Mouse (Mus musculus) stomach, postnatal 0 days (tissue): ENCODE measurements around the gene Cpvl. TPM values are rescaled to one million over a fixed set of nuclear protein-coding genes. Genes with fewer than 3 reads are reported as not detected.

Source experiments
- ATAC-seq: fragments of 200-750 bp; cut with Nextera tagmentation; 2 replicates; pipeline ENCODE4 v1.8.0; 2017; ENCODE audit not compliant: low FRiP score, low TSS enrichment
- DNase-seq: peaks from one replicate; pipeline ENCODE4 v3.0.0-alpha.2; 2016; ENCODE audit warnings: low spot score
- H3K27ac ChIP-seq: fragments of 300-500 bp; sonication (generic); replicated peaks from 2 replicates; pipeline ENCODE4 v1.5.1; 2014; ENCODE audit warnings: mild to moderate bottlenecking, control low read depth
- H3K27me3 ChIP-seq: fragments of 300-500 bp; sonication (generic); 2 replicates; pipeline ENCODE4 v1.6.1; 2014; ENCODE audit warnings: low read length; ENCODE audit not compliant: control insufficient read depth, insufficient read depth
- H3K36me3 ChIP-seq: fragments of 300-500 bp; sonication (generic); 2 replicates; pipeline ENCODE4 v1.6.1; 2014; ENCODE audit warnings: low read length, mixed read lengths; ENCODE audit not compliant: control insufficient read depth, insufficient read depth
- H3K4me1 ChIP-seq: fragments of 300-500 bp; sonication (generic); replicated peaks from 2 replicates; pipeline ENCODE4 v1.6.1; 2014; ENCODE audit warnings: antibody characterized with exemption; ENCODE audit not compliant: control insufficient read depth, insufficient read depth
- H3K4me2 ChIP-seq: fragments of 300-500 bp; sonication (generic); replicated peaks from 2 replicates; pipeline ENCODE4 v1.6.1; 2014; ENCODE audit warnings: low read depth, mild to moderate bottlenecking, control low read depth, moderate library complexity
- H3K4me3 ChIP-seq: fragments of 300-500 bp; sonication (generic); 2 replicates; pipeline ENCODE4 v1.5.1; 2014; ENCODE audit warnings: low read depth, low read length, control low read depth
- H3K9ac ChIP-seq: fragments of 300-500 bp; sonication (generic); 2 replicates; pipeline ENCODE4 v1.6.1; 2014; ENCODE audit warnings: mild to moderate bottlenecking, low read length, control low read depth, mixed read lengths
- H3K9me3 ChIP-seq: fragments of 300-500 bp; sonication (generic); 2 replicates; pipeline ENCODE4 v1.6.1; 2016; ENCODE audit warnings: low read length; ENCODE audit not compliant: control insufficient read depth
- CTCF ChIP-seq: IDR thresholded peaks from 2 replicates; pipeline ENCODE4 v1.5.1; 2016; ENCODE audit warnings: antibody characterized with exemption, low read depth, mild to moderate bottlenecking, moderate library complexity
- EP300 ChIP-seq: optimal IDR thresholded peaks from 2 replicates; pipeline ENCODE3; 2016; ENCODE audit warnings: antibody characterized with exemption
- WGBS: fragments of 180-500 bp; shearing (Covaris S2); extraction: QIAGEN DNeasy Blood & Tissue Kit; methylation state at CpG from one replicate; pipeline ENCODE4 v1.1.7; 2014; 5-methylcytosine and 5-hydroxymethylcytosine counted together
- polyA plus RNA-seq: library from polyadenylated mRNA; unstranded; fragments of >200 nt; fragmentation: Nextera tagmentation; extraction: Ambion mirVana; gene quantifications from 2 replicates; pipeline ENCODE4 v1.2.1, GENCODE M21; 2015

The Cpvl gene
- polyA plus RNA-seq, 1 experiment from 2014 or later, result 0.06 TPM

GRCm38 (mm10) chr6:53992386-53992785, 13.9 kb upstream of the Cpvl start:
- 57% methylated on average over 3 of the region's 3 CpGs for WGBS
- Histone ChIP-seq H3K4me3 (no peak overlapping the region), H3K4me1 (no peaks in the 10 kb centered on the region), H3K27ac (no peak overlapping the region), H3K27me3 (no peaks in the 10 kb centered on the region), H3K9ac (no peak overlapping the region), H3K9me3 (no peaks in the 10 kb centered on the region), H3K36me3 (no peaks in the 10 kb centered on the region), H3K4me2 (no peak overlapping the region)
- TF ChIP-seq EP300 (no peak), CTCF (no peak)
- ATAC-seq (no peak), DNase-seq (no peak)

- H3K27me3 ChIP-seq, result no peaks in the 10 kb centered on the region
- TF ChIP-seq EP300, result no peak
- no peak for TF ChIP-seq CTCF
- no peaks in the 10 kb centered on the region for H3K4me1 ChIP-seq
- DNase-seq (no peak), ATAC-seq (no peak)
- no peak overlapping the region for H3K9ac ChIP-seq
- no peaks in the 10 kb centered on the region for H3K36me3 ChIP-seq
- H3K9me3 ChIP-seq, result no peaks in the 10 kb centered on the region
- no peak overlapping the region for H3K27ac ChIP-seq
- H3K4me2 ChIP-seq, result no peak overlapping the region
- WGBS, result 82% methylated on average over 3 of the region's 3 CpGs
- H3K4me3 ChIP-seq, result no peak overlapping the region
Measured at GRCm38 (mm10) chr6:53987235-53987634, 8.8 kb upstream of the Cpvl start.

- WGBS, result 68% methylated on average over 14 of the region's 14 CpGs
- Histone ChIP-seq H3K4me1 (no peaks in the 10 kb centered on the region), H3K4me2 (no peak overlapping the region), H3K27me3 (no peaks in the 10 kb centered on the region), H3K36me3 (no peaks in the 10 kb centered on the region), H3K9ac (no peak overlapping the region), H3K4me3 (no peak overlapping the region), H3K27ac (no peak overlapping the region), H3K9me3 (no peaks in the 10 kb centered on the region)
- TF ChIP-seq EP300 (no peak), CTCF (no peak)
- DNase-seq (no peak), ATAC-seq (no peak)
Measured at GRCm38 (mm10) chr6:53986273-53986985, 8.0 kb upstream of the Cpvl start.

- Histone ChIP-seq H3K4me2 (no peak overlapping the region), H3K4me1 (no peaks in the 10 kb centered on the region), H3K36me3 (no peaks in the 10 kb centered on the region), H3K27me3 (no peaks in the 10 kb centered on the region), H3K4me3 (no peak overlapping the region), H3K9ac (no peak overlapping the region), H3K27ac (no peak overlapping the region), H3K9me3 (no peaks in the 10 kb centered on the region)
- TF ChIP-seq EP300, result no peak
- TF ChIP-seq CTCF, result no peak
- WGBS, result 45% methylated on average over 6 of the region's 6 CpGs
- ATAC-seq, result no peak
- no peak for DNase-seq
Measured at GRCm38 (mm10) chr6:53983820-53984219, 5.3 kb upstream of the Cpvl start.

GRCm38 (mm10) chr6:53982612-53983011, 4.1 kb upstream of the Cpvl start:
- 50% methylated on average over 4 of the region's 4 CpGs for WGBS
- TF ChIP-seq CTCF (peak; percentile 36), EP300 (no peak)
- ATAC-seq (no peak), DNase-seq (no peak)
- Histone ChIP-seq H3K36me3 (no peaks in the 10 kb centered on the region), H3K9me3 (no peaks in the 10 kb centered on the region), H3K9ac (no peak overlapping the region), H3K4me2 (no peak overlapping the region), H3K4me1 (no peaks in the 10 kb centered on the region), H3K4me3 (no peak overlapping the region), H3K27me3 (no peaks in the 10 kb centered on the region), H3K27ac (no peak overlapping the region)

- Histone ChIP-seq H3K9ac (no peak overlapping the region), H3K9me3 (no peaks in the 10 kb centered on the region), H3K36me3 (no peaks in the 10 kb centered on the region), H3K27ac (no peak overlapping the region), H3K27me3 (no peaks in the 10 kb centered on the region), H3K4me3 (no peak overlapping the region), H3K4me2 (no peak overlapping the region), H3K4me1 (no peaks in the 10 kb centered on the region)
- TF ChIP-seq EP300 (no peak), CTCF (no peak)
- DNase-seq, result no peak
- WGBS, result 43% methylated on average over 9 of the region's 9 CpGs
- ATAC-seq, result no peak
Measured at GRCm38 (mm10) chr6:53982047-53982600, 3.7 kb upstream of the Cpvl start.
